Mouse (Mus musculus) brain, adult 2 months (tissue): ENCODE data around the gene Cldn34c2.
"Not testable (repeated sequence)": the region's sequence is repeated elsewhere in the genome, so short reads cannot be mapped to it uniquely, and the experiment has no call there.

Experiments used
- DNase-seq: peaks from one replicate; pipeline ENCODE4 v3.0.0; 2011; ENCODE audit warnings: low read depth, low spot score

Cldn34c2 gene

DNA sequence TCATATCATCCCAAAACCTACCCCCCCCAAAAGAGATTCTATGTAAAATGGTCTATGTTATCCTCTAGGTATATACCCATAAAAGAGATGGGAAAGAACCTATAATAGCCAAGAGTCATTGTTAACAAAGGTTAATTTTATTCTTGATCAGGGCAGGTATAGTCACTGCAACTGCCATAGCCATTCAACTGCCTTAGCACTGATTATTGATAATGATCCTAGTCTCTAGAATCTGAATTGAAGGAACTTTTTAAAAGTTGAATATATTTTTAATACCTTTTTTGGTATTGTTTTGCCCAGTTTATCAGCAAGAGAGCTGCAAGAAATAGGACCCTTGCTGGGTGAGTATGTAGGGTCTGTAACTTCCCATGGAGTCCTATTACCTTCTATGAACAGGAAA lies at the start of gene Cldn34c2:
TSS of gene Cldn34c2 (plus strand) at position 301 of the 400 bp plus-strand sequence.
- not testable (repeated sequence) for DNase-seq

DNA sequence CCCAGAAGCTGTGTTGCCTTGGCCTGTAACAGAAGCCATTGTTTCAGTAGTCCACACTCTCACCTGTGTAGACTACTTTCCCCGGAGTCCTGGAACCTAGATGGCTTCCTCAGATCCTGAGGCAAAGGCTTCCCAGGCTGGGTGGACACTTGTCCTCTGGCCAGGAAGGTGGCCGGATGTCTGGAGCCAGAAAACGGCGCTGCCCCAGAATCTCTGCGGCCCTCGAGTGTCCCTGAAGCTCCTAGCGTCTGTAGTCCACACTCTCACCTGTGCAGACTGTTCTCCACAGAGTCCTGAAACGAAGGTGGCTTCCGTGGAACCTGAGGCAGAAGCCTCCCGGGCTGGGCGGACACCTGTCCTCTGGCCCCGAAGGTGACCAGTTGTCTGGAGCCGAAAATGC lies 30.1 kb upstream of the Cldn34c2 start:
- DNase-seq: not testable (repeated sequence)

DNA sequence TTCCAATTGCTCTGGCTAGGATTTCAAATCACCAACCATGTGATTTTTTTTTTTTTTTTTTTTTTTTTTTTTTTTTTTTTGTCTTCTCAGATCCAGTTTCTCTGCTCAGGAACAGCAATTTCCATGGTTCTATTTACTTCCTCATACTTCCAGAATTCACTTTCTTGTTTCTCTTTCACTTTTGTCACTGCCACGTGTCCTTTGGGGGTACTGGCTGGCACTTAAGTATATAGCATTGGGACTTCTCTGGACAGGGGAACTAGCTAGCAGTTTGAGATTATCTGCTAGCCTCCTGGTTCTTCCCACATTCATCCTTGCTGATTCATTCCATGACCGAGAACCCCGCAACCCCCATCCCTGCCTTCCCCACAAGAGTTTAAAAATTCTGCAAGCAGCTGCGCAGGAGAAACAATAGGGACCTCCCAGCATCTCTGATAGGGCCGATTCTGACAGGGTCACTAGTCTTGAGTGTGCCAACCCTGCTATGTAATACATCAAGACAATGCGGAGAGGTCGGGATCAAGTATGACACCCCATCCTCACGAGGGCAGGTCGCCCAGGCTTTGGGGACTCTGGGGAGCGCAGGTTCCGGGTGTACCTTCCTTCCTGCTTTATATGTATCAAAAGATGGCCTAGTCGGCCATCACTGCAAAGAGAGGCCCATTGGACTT lies 30.8 kb downstream of the Cldn34c2 start:
- not testable (repeated sequence) for DNase-seq
